Mouse (Mus musculus) lung, postnatal 0 days (tissue): ENCODE results near the gene Paox. TPM values are rescaled to one million over a fixed set of nuclear protein-coding genes. Genes with fewer than 3 reads are reported as not detected.

ENCODE experiments used
- ATAC-seq: fragments of 200-750 bp; cut with Nextera tagmentation; 2 replicates; pipeline ENCODE4 v1.8.0; 2017; ENCODE audit warnings: moderate library complexity
- DNase-seq: peaks from one replicate; pipeline ENCODE4 v3.0.0-alpha.2; 2016; ENCODE audit warnings: low spot score
- H3K27ac ChIP-seq: fragments of 300-500 bp; sonication (generic); 2 replicates; pipeline ENCODE4 v1.5.1; 2014; ENCODE audit warnings: antibody characterized with exemption, mild to moderate bottlenecking, low read length, mixed read lengths
- H3K27me3 ChIP-seq: fragments of 300-500 bp; sonication (generic); replicated peaks from 2 replicates; pipeline ENCODE4 v1.6.1; 2014; ENCODE audit warnings: low read length, mixed read lengths; ENCODE audit not compliant: insufficient read depth
- H3K36me3 ChIP-seq: fragments of 300-500 bp; sonication (generic); 2 replicates; pipeline ENCODE4 v1.6.1; 2014; ENCODE audit warnings: low read length, mixed read lengths; ENCODE audit not compliant: insufficient read depth
- H3K4me1 ChIP-seq: fragments of 300-500 bp; sonication (generic); 2 replicates; pipeline ENCODE4 v1.6.1; 2014; ENCODE audit warnings: antibody characterized with exemption, low read depth, low read length, mixed read lengths; ENCODE audit not compliant: insufficient read depth
- H3K4me2 ChIP-seq: fragments of 300-500 bp; sonication (generic); replicated peaks from 2 replicates; pipeline ENCODE4 v1.6.1; 2014; ENCODE audit warnings: low read depth, mild to moderate bottlenecking, low read length, moderate library complexity, mixed read lengths
- H3K4me3 ChIP-seq: fragments of 300-500 bp; sonication (generic); 2 replicates; pipeline ENCODE4 v1.5.1; 2014; ENCODE audit warnings: low read depth, low read length
- H3K9ac ChIP-seq: fragments of 300-500 bp; sonication (generic); replicated peaks from 2 replicates; pipeline ENCODE4 v1.6.1; 2014; ENCODE audit warnings: low read depth, mild to moderate bottlenecking
- H3K9me3 ChIP-seq: fragments of 300-500 bp; sonication (generic); 2 replicates; pipeline ENCODE4 v1.6.1; 2016; ENCODE audit warnings: low read length, mixed read lengths
- CTCF ChIP-seq: IDR thresholded peaks from 2 replicates; pipeline ENCODE4 v1.5.1; 2016; ENCODE audit warnings: antibody characterized with exemption, mild to moderate bottlenecking
- EP300 ChIP-seq: IDR thresholded peaks from 2 replicates; pipeline ENCODE4 v1.6.1; 2016; ENCODE audit warnings: antibody characterized with exemption, mild to moderate bottlenecking, control low read depth
- WGBS: fragments of 180-500 bp; shearing (Covaris S2); extraction: QIAGEN DNeasy Blood & Tissue Kit; methylation state at CpG from one replicate; pipeline ENCODE4 v1.1.7; 2014; 5-methylcytosine and 5-hydroxymethylcytosine counted together
- polyA plus RNA-seq: library from polyadenylated mRNA; unstranded; fragments of >200 nt; fragmentation: Nextera tagmentation; extraction: Ambion mirVana; gene quantifications from 2 replicates; pipeline ENCODE4 v1.2.1, GENCODE M21; 2015

Gene Paox
- polyA plus RNA-seq, 1 experiment from 2014 or later = 17.3 TPM

DNA sequence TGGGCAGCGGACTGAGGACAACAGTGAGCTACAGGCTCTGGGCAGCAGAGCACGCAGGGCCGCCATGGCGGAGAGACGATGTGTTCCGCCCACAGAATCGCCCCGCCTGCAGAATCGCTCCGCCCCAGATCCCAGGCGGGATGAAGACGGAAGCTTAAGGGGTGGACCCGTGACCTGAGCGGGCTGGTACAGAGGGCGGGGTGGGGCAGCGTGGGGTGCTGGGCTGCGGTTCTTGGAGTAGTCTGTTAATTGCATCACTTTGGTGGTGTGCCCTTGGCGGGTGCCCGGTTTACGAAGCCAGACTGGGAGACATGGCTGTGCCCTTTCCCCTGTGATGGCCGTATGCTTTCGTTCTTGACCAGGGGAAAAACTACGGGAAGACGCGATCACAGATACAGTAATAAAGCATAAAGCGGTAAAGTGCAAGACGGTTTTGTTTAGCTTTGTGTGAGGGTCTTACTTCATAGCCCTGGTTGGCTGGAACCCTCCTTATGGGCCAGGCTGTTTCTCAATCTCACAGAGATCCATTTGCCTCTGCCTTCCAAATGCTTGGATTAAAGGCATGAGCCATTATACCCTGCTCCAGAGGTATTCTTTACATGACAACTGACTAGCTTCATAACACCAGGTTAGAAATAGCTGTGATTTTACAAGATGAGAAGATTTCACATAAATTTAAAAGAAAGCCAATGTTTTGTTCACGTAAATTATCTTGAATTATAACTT lies 893 bp downstream of the Paox start, which contains the start of gene Echs1:
Gene Echs1, minus strand, starts transcription at position 148 of the 726 bp plus-strand sequence.
- Histone ChIP-seq H3K27me3 (no peaks in the 10 kb centered on the region), H3K9ac (peak within 1 kb of the TSS; percentile 74), H3K36me3 (0 out of 2 replicates have a peak, but pooled peaks cover 3% of the 10 kb centered on the region), H3K27ac (peak within 1 kb of the TSS; percentile 98), H3K4me2 (peak within 1 kb of the TSS; percentile 83), H3K4me3 (peak within 1 kb of the TSS; percentile 82), H3K4me1 (no peaks in the 10 kb centered on the region; the same call in 1 of the 2 replicates), H3K9me3 (no peaks in the 10 kb centered on the region)
- 4% methylated on average over 28 of the region's 28 CpGs for WGBS
- TF ChIP-seq CTCF (no peak), EP300 (no peak; the same call in 1 of the 2 replicates)
- DNase-seq (peak; percentile 96), ATAC-seq (peak; percentile 93)

DNA sequence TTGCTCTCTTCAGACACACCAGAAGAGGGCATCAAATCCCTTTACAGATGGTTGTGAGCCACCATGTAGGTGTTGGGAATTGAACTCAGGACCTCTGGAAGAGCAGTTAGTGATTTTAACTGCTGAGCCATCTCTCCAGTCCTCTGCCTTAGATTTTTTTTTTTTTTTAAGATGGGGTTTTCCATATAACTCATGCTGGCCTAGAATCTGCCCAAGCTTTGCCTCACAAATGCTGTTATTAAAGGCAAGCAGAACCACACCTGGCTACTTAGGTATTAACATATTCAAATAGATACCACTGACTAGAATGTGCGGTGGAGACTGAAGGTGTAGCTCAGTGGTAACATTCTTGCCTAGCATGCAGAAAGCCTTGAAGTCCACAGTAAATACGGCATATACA lies 4.9 kb downstream of the Paox start:
- Histone ChIP-seq H3K4me1 (peaks cover 4% of the 10 kb centered on the region; the same call in 1 of the 2 replicates), H3K36me3 (no peaks in the 10 kb centered on the region)
- 86% methylated on average over 2 of the region's 2 CpGs for WGBS

DNA sequence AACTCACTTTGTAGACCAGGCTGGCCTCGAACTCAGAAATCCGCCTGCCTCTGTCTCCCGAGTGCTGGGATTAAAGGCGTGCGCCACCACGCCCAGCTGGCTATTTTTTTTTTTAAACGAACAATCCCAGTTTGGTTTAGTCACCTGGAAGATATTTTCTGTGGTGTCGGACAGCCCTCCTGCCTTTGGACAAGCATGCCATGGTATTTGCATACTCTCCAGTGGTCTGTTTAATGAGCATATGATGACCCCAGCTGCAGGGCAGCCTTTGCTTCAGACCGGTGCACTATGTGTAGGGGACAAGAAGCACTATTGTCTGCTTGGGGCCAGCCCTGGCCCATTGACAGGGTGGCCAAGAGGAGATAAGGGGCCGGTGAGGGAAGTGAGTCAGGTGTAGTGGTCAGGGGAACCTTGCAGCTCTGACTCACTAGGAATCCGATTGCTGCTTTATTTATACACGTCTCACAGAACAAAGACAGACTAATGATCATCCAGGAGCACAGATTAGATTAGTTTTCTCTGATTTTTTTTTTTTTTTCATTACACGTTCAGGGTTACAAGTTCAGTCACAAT lies 5.8 kb downstream of the Paox start:
- Histone ChIP-seq H3K27me3 (no peaks in the 10 kb centered on the region), H3K4me1 (peaks cover 4% of the 10 kb centered on the region; the same call in 1 of the 2 replicates), H3K36me3 (no peaks in the 10 kb centered on the region), H3K4me2 (no peak overlapping the region), H3K27ac (no peak overlapping the region), H3K4me3 (no peak overlapping the region), H3K9me3 (no peaks in the 10 kb centered on the region), H3K9ac (no peak overlapping the region)
- WGBS = 57% methylated on average over 13 of the region's 13 CpGs
- TF ChIP-seq EP300 (no peak), CTCF (no peak)
- DNase-seq (no peak), ATAC-seq (no peak)

More for the DNA sequence above, 4.9 kb downstream of the Paox start:
- no peaks in the 10 kb centered on the region for H3K27me3 ChIP-seq
- no peak overlapping the region for H3K4me3 ChIP-seq
- H3K4me2 ChIP-seq = no peak overlapping the region
- H3K27ac ChIP-seq = no peak overlapping the region
- ATAC-seq (no peak), DNase-seq (no peak)
- no peaks in the 10 kb centered on the region for H3K9me3 ChIP-seq
- no peak for TF ChIP-seq EP300
- no peak for TF ChIP-seq CTCF
- no peak overlapping the region for H3K9ac ChIP-seq

DNA sequence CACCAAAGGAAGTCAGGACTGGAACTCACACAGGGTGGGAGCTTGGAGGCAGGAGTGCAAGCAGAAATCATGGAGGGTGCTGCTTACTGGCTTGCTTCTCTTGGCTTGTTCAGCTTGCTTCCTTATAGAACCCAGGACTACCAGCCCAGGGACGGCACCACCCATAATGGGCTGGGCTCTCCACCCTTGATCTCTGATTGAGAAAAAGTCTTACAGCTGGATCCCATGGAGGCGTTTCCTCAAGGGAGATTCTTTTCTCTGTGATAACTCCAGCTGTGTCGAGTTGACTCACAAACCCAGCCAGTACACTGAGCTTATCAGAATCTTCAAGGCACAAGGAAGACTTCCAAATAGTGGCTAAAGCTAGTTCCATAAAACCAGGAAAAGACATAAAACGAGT lies 7.2 kb downstream of the Paox start:
- H3K27me3 ChIP-seq = no peaks in the 10 kb centered on the region
- no peaks in the 10 kb centered on the region for H3K9me3 ChIP-seq
- ATAC-seq (no peak), DNase-seq (no peak)
- H3K27ac ChIP-seq = no peak overlapping the region
- 37% methylated on average over 4 of the region's 4 CpGs for WGBS
- H3K4me3 ChIP-seq = no peak overlapping the region
- no peak for TF ChIP-seq EP300
- no peak overlapping the region for H3K9ac ChIP-seq
- H3K36me3 ChIP-seq = no peaks in the 10 kb centered on the region
- no peak overlapping the region for H3K4me2 ChIP-seq
- peaks cover 10% of the 10 kb centered on the region for H3K4me1 ChIP-seq

DNA sequence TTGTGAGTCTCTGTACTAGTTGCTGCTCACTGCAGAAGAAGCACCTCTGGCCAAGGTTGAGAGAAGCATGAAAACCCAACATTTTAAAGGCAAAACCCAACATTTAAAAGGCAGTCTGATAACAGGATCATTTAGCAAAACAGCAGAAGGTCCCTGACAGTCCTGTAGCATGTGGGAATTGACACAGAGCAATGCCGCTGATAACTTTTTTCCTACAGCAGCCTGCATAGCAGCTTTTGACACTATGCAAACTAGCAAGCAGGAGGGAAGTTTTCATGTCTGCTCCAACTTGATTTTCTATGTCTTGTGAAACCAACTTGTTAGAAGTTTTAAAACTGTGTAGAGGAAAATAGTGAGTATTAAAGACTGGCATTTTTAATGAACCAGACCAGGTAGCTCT lies 8.8 kb downstream of the Paox start:
- H3K4me2 ChIP-seq = no peak overlapping the region
- no peak overlapping the region for H3K9ac ChIP-seq
- H3K27me3 ChIP-seq = no peaks in the 10 kb centered on the region
- H3K4me1 ChIP-seq = peaks cover 10% of the 10 kb centered on the region
- no peak overlapping the region for H3K27ac ChIP-seq
- no peak overlapping the region for H3K4me3 ChIP-seq
- ATAC-seq (no peak), DNase-seq (no peak)
- TF ChIP-seq EP300 (no peak), CTCF (no peak)
- 92% methylated on average over 1 of the region's 1 CpGs for WGBS
- H3K9me3 ChIP-seq = no peaks in the 10 kb centered on the region
- H3K36me3 ChIP-seq = no peaks in the 10 kb centered on the region

DNA sequence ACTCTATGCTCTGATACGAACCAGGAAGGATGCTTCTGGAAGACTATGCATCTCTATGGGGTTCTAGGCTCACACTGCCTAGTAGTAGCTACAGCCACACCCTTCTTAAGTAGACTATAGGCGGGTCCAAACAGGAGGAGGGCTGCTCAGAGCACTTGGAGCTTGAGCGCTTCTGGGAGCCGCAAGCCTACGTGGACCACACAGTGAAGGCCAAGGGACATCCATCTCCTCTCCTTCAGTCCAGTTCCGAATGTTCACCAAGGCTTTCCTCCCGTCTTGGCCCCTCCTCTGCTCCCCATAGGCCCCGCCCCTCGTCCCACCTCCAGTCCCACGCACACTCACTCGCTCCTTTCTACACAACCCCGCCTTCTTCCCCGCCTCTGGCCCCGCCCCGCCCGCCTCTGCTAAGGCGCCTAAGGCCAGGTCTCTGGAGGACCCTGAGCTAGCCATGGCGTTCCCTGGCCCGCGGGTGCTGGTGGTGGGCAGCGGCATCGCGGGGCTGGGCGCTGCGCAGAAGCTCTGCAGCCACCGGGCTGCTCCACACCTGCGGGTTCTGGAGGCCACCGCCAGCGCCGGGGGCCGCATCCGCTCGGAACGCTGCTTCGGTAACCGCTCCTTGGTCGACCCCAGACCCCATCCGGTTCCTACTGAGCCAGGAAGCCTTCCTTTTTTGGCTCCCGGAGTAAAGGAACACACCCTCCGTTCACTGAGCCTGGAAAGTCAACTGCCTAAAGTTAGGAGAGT lies 9.9 kb downstream of the Paox start:
- WGBS = 3% methylated on average over 39 of the region's 40 CpGs
- peak overlapping the region; percentile 87 for H3K4me2 ChIP-seq
- H3K4me3 ChIP-seq = peak overlapping the region; percentile 65
- peak overlapping the region; percentile 55 for H3K27ac ChIP-seq
- H3K9me3 ChIP-seq = no peaks in the 10 kb centered on the region
- peaks cover 10% of the 10 kb centered on the region for H3K4me1 ChIP-seq
- peaks cover 5% of the 10 kb centered on the region; the same call in 1 of the 2 replicates for H3K36me3 ChIP-seq
- DNase-seq (peak; percentile 98), ATAC-seq (peak; percentile 98)
- peak overlapping the region; percentile 75 for H3K9ac ChIP-seq
- no peak for TF ChIP-seq EP300
- TF ChIP-seq CTCF = no peak
- H3K27me3 ChIP-seq = no peaks in the 10 kb centered on the region
